Mouse (Mus musculus) ES-Bruce4 (cell line): ENCODE measurements around the gene Bub1b.

Experiments
- CTCF ChIP-seq: IDR thresholded peaks from one replicate; pipeline ENCODE4 v1.8.1; 2011; ENCODE audit warnings: low read depth, low read length
- EP300 ChIP-seq: IDR thresholded peaks from 2 replicates; pipeline ENCODE4 v1.6.1; 2011; ENCODE audit warnings: low read depth, low read length; ENCODE audit not compliant: insufficient read depth
- POLR2A ChIP-seq: IDR thresholded peaks from one replicate; pipeline ENCODE4 v1.8.1; 2011; ENCODE audit warnings: low read length; ENCODE audit not compliant: insufficient read depth

DNA sequence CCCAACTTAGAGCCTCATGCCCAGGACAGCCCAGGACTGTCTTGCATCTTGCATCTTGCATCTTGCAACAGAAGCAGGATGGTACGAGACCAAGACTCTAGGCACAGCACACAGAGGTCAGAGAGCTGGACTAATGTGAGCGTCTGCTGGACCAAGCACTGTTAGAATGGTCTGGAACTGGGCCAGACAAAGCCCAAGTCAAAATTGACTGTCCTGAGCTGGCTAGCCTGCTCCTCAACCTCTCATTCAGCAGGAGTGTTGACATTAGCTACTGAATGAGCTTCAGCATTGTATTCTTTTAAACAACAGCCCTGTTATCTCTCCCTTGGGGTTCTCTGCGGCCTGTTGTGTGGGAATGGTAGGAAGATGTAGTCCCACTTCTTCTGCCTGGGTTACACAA is 81.6 kb downstream of the Bub1b start:
- TF ChIP-seq CTCF (no peak), POLR2A (no peak), EP300 (no peak)
